Mouse (Mus musculus) ovary, adult 18-20 months (tissue): ENCODE data around the gene Olfr365.

Source experiments
- DNase-seq: peaks from one replicate; pipeline ENCODE4 v3.0.0; 2022; ENCODE audit warnings: low spot score, mixed read lengths

Gene Olfr365

DNA sequence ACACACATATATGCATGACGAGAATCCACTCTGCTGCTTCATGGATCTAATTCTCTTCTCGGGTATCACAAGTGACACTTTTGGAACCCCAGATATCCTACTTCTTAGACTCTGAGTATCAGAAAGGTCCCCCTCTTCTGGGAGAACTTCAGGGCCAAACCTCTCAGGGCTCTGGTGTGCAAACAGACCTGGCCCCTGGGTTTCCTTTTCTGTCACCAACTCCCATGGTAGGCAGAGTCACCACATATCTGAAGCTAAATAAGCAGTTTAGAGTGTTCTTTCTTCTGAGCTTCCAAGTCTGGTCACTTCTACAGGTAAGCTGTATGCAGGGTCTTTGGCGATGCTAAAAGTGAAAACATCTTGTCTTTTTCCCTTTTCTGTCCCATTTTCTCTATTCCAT lies at the start of gene Olfr365:
Gene Olfr365 (plus strand): TSS at position 301 of the 400 bp plus-strand sequence.
- no peak for DNase-seq

DNA sequence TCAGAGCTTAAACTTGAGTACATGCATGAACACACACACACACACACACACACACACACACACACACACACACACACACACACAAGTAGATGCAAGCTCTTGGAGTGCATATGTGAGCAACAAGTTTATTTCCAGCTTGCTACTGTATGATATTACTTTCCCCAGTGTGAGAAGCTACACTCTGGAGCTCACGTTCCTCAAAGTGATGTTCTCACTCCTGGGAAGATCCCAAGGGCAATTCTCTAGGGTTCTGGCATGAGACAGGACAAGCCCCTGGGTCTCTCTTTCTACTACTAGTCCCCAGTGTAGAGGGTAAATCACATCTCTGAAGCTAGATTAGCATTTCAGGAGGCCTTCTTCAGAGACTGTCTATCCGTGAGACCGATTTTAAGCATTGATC lies 49.0 kb upstream of the Olfr365 start, which contains the start of gene Olfr364-ps1:
Gene Olfr364-ps1 (plus strand): TSS at position 301 of the 400 bp plus-strand sequence.
- no peak for DNase-seq

DNA sequence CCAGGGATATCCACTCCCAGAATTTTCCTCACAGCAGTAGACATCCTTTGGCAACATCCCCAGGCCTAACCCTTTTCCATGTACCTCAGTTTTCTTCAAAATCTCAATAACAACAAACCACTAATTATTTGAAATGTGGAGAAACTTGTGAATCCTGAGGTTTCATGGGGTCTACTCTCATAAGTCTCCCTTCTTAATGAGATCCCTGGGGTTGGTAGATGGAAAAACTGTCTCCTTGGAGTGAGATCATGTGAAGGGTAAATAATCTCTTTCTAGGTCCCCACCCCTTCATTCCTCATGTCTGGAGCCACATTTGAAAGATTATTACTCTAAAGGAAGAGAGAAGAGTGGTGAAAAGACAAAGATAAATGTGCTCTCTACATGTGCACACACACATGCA lies 23.3 kb downstream of the Olfr365 start, which contains the start of gene Olfr366:
Gene Olfr366 (plus strand): TSS at position 301 of the 400 bp plus-strand sequence.
- DNase-seq, result no peak
